Mouse (Mus musculus) cerebellum, adult 8-10 months (tissue): ENCODE data around the gene Rnf8.

Source experiments
- DNase-seq: peaks from one replicate; pipeline ENCODE4 v3.0.0; 2022

Gene Rnf8

GRCm38 (mm10) chr17:29681669-29682068, 67.1 kb downstream of the Rnf8 start:
- DNase-seq = no peak

DNA sequence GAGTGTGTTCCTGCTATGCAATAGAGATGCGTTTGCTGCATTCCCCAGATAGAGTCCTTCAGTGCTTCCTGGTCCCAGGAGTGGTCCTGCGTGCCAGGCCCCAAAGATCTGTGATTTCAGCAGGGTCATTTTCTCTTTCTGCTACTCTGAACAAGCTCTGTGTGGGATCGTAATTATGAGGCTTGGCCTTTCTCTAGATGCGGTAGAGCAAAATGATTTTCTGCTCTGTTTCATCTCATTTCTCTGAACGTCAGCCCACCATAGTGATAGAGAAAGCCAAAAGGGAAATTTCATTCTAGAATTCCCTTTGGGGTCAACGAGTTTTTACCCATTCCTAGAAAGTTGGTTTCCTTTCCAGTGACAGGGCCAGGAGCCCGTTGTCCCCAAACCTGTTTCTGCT, 67.7 kb downstream of the Rnf8 start:
- DNase-seq = no peak

- no peak for DNase-seq
Measured at GRCm38 (mm10) chr17:29683127-29683526, 68.5 kb downstream of the Rnf8 start.

- no peak for DNase-seq
Measured at GRCm38 (mm10) chr17:29684275-29684674, 69.7 kb downstream of the Rnf8 start.

DNA sequence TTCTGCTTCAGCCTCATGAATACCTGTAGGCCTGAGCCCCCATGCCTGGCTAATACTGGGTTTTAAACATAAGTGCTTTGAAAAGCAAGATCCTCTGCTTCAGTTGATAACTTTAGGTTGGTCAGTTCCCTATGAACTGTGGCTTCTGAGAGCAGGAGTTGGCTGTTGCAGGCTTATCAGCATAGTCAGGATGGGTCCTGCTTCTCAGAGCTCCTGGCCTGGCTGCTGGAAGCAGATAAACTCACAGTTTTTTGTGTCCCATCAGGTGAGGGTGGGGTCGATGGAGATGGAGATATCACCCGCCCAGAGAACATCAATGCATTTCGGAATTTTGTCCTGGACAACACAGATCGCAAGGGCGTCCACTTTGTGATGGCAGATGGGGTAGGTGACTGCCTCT, 72.2 kb downstream of the Rnf8 start:
- DNase-seq = no peak

GRCm38 (mm10) chr17:29687373-29687772, 72.8 kb downstream of the Rnf8 start:
- no peak for DNase-seq

DNA sequence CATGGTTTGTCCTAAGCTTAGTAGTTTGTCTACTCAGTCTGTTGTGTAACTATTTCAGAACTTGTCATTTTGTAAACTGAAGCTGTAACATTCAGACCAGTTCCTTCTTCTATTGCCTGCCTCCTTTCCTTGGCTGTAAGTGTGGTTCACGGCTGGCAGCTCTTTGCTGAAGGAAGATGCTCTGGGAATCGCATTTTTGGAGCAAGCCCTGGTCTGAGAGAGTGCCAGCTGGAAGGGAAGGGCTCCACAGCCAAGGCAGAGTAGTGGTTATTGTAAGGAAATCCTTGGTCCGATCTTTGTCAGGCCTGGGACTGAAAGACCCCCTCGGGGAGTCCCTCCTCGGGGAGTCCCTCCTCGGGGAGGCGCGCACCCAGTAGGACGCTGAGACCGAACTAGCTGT, 74.0 kb downstream of the Rnf8 start:
- peak; percentile 58 for DNase-seq

- DNase-seq = no peak
Measured at GRCm38 (mm10) chr17:29690257-29690656, 75.7 kb downstream of the Rnf8 start.

DNA sequence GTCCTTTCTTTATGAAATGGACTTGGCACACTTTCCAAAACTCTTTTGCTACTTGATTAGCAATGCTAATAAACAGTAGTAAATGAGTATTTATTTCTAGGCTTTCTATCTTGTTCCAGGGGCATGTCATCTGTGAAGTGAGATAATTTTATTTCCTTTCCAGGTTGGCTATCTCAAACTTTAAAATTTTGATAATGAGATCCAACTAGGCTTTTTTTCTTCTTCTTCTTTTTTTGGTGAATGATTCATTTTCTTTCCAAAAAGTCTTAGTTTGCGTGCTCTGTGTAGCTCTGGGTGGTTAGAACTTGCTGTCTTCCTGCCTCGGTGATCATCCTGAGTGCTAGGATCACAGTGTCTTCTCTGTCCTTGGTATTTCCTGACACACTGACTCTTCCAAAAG, 78.2 kb downstream of the Rnf8 start:
- DNase-seq = no peak

DNA sequence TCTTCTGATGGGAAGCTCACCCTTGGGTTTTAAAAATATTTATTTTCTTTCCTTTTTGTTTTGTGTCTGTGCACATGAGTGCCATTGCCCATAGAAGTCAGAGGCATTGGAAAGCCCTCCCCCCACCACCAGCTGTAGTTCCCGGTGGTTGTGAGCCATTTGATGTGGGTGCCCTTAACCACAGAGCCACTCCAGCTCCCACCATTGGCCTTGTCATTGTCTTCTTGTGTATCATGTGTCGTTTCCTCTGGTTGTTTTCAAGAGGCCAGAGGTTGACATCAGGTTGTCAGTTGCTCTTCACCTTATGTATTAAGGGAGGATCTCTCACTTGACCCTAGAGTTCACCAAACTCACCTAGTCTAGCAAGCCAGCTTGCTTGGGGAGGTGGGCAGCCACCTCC, 79.0 kb downstream of the Rnf8 start:
- DNase-seq = no peak

GRCm38 (mm10) chr17:29694516-29694915, 79.9 kb downstream of the Rnf8 start:
- no peak for DNase-seq
